Mouse (Mus musculus) thymus, adult 2 months (tissue): ENCODE measurements around the gene Galc. TPM values are rescaled to one million over a fixed set of nuclear protein-coding genes. Genes with fewer than 3 reads are reported as not detected.
"Not testable (repeated sequence)": the region's sequence is repeated elsewhere in the genome, so short reads cannot be mapped to it uniquely, and the experiment has no call there.

ENCODE experiments used
- DNase-seq: peaks from one replicate; pipeline ENCODE4 v3.0.0; 2021
- H3K27ac ChIP-seq: fragments of 200-500 bp; 2 replicates; pipeline ENCODE4 v1.5.1; 2012; ENCODE audit warnings: low read length, control low read depth; ENCODE audit not compliant: control insufficient read depth, insufficient read depth
- H3K27me3 ChIP-seq: fragments of 200-500 bp; 2 replicates; pipeline ENCODE4 v1.6.1; 2012; ENCODE audit warnings: mild to moderate bottlenecking, low read length, moderate library complexity, mixed read lengths; ENCODE audit not compliant: control insufficient read depth, insufficient read depth
- H3K36me3 ChIP-seq: fragments of 200-500 bp; 2 replicates; pipeline ENCODE4 v1.6.1; 2012; ENCODE audit warnings: mild to moderate bottlenecking, low read length, moderate library complexity; ENCODE audit not compliant: control insufficient read depth, insufficient read depth
- H3K4me1 ChIP-seq: fragments of 200-500 bp; replicated peaks from 2 replicates; pipeline ENCODE4 v1.6.1; 2012; ENCODE audit warnings: low read length; ENCODE audit not compliant: control insufficient read depth, insufficient read depth
- H3K4me3 ChIP-seq: fragments of 200-500 bp; 2 replicates; pipeline ENCODE4 v1.5.1; 2012; ENCODE audit warnings: mild to moderate bottlenecking, low read length, control low read depth, moderate library complexity; ENCODE audit not compliant: control insufficient read depth, insufficient read depth
- CTCF ChIP-seq: fragments of 200-500 bp; IDR thresholded peaks from 2 replicates; pipeline ENCODE4 v1.5.1; 2012; ENCODE audit warnings: mild to moderate bottlenecking, control low read depth, low read length, moderate library complexity, borderline replicate concordance; ENCODE audit not compliant: control insufficient read depth, poor library complexity, insufficient read depth; ENCODE audit errors: extremely low read depth
- POLR2A ChIP-seq: fragments of 200-500 bp; IDR thresholded peaks from 2 replicates; pipeline ENCODE4 v1.6.1; 2012; ENCODE audit warnings: mild to moderate bottlenecking, low read length, control low read depth, moderate library complexity; ENCODE audit not compliant: control insufficient read depth, poor library complexity, insufficient read depth; ENCODE audit errors: extremely low read depth
- WGBS: fragments of 180-500 bp; shearing (Covaris S2); methylation state at CpG from one replicate; pipeline ENCODE4 v1.1.7; 2018; 5-methylcytosine and 5-hydroxymethylcytosine counted together
- polyA plus RNA-seq: library from polyadenylated mRNA; depleted of rRNA; stranded (reverse); fragments of >200 nt; gene quantifications from 2 replicates; pipeline ENCODE4 v1.2.3, GENCODE M21; 2012

The Galc gene
- polyA plus RNA-seq, 1 experiment: 9.3 TPM

GRCm38 (mm10) chr12:98255373-98255995 lies 3.8 kb downstream of the Galc start:
- no peaks in the 10 kb centered on the region for H3K27me3 ChIP-seq
- DNase-seq: no peak
- TF ChIP-seq CTCF (no peak), POLR2A (no peak)
- H3K4me3 ChIP-seq: no peak overlapping the region
- 0 out of 2 replicates have a peak, but pooled peaks cover 5% of the 10 kb centered on the region for H3K4me1 ChIP-seq
- H3K27ac ChIP-seq: no peak overlapping the region
- H3K36me3 ChIP-seq: no peaks in the 10 kb centered on the region
- WGBS: 70% methylated on average over 13 of the region's 13 CpGs

DNA sequence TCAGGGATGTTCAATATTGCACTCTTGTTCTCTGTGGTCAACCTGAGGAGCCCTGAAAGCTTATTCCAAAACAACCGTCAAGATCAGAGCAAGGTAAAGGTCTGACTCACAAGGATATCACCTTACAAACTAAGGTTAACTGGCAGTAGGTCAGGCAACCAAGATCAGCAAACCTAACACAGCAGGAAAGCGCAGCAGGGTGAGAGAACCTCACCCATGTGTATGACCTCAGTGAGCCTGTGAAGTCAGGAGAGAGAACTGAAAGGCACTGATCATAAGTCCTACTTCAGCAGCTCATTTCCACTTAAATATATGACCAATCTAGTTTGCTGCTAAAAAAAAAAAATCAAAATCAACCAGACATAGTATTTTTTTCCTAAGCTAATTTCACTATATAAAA lies 6.8 kb downstream of the Galc start:
- 92% methylated on average over 2 of the region's 2 CpGs for WGBS
- H3K27me3 ChIP-seq: no peaks in the 10 kb centered on the region
- TF ChIP-seq POLR2A (no peak), CTCF (no peak)
- H3K27ac ChIP-seq: no peak overlapping the region
- no peaks in the 10 kb centered on the region for H3K4me1 ChIP-seq
- DNase-seq: no peak
- no peaks in the 10 kb centered on the region for H3K36me3 ChIP-seq
- no peak overlapping the region for H3K4me3 ChIP-seq

GRCm38 (mm10) chr12:98250327-98250726 lies 8.9 kb downstream of the Galc start:
- no peak for TF ChIP-seq CTCF
- DNase-seq: no peak
- WGBS: 95% methylated on average over 8 of the region's 8 CpGs
- Histone ChIP-seq H3K27ac (no peak overlapping the region), H3K27me3 (no peaks in the 10 kb centered on the region), H3K36me3 (no peaks in the 10 kb centered on the region), H3K4me1 (no peaks in the 10 kb centered on the region; the same call in 1 of the 2 replicates), H3K4me3 (no peak overlapping the region)

- no peak for DNase-seq
- WGBS: 77% methylated on average over 3 of the region's 3 CpGs
- no peaks in the 10 kb centered on the region for H3K36me3 ChIP-seq
- no peak for TF ChIP-seq POLR2A
- TF ChIP-seq CTCF: no peak
- H3K27ac ChIP-seq: no peak overlapping the region
- H3K4me3 ChIP-seq: no peak overlapping the region
- no peaks in the 10 kb centered on the region for H3K27me3 ChIP-seq
- H3K4me1 ChIP-seq: no peaks in the 10 kb centered on the region; the same call in 1 of the 2 replicates
These were observed 9.6 kb downstream of the Galc start for GRCm38 (mm10) chr12:98249671-98250070.

- no peak overlapping the region for H3K4me3 ChIP-seq
- 4% methylated on average over 4 of the region's 4 CpGs for WGBS
- H3K36me3 ChIP-seq: no peaks in the 10 kb centered on the region
- TF ChIP-seq CTCF: no peak
- no peak for TF ChIP-seq POLR2A
- DNase-seq: peak; percentile 52
- no peaks in the 10 kb centered on the region for H3K27me3 ChIP-seq
- no peaks in the 10 kb centered on the region; the same call in 1 of the 2 replicates for H3K4me1 ChIP-seq
- H3K27ac ChIP-seq: no peak overlapping the region
These were observed 12.4 kb downstream of the Galc start for GRCm38 (mm10) chr12:98246835-98247234.

DNA sequence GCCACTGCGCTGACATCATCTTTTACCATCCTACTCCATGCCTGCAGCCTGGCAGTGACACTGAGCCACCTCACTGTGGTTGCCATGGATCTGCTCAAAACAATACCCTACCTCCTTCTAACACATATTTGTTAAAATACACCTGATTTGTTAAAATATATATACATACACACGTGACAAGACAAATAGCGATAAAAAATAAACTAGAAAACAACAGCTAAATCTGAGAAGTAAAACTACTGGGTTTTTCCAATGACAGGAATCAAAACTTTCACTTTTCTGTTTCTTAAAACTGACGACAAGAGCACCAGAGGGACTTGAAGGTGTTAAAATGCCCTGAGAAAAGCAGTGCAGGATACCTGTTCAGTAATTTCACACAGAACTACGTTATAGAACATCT lies 14.4 kb downstream of the Galc start:
- H3K4me1 ChIP-seq: no peaks in the 10 kb centered on the region; the same call in 1 of the 2 replicates
- no peaks in the 10 kb centered on the region for H3K27me3 ChIP-seq
- no peaks in the 10 kb centered on the region for H3K36me3 ChIP-seq
- H3K27ac ChIP-seq: no peak overlapping the region
- no peak for TF ChIP-seq CTCF
- TF ChIP-seq POLR2A: no peak
- no peak overlapping the region for H3K4me3 ChIP-seq
- DNase-seq: no peak
- WGBS: 94% methylated on average over 5 of the region's 5 CpGs

DNA sequence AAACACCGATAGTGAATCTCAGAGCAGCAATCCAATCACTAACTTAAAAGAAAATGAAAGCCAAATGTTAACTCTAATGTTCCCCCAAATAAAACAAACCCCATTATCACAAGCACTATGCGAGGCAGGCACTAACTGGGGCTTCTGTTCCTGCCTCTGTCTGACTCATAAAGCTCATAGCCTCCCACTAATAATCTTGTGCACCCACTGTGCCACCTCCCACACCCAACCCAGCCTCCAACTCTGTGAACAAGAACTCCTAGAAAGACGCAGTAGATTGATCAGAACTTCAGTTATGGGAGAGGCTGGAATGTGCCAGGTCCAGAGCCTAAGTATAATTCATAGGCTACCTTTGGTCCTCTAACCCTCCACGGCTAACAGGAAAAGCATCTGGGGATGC lies 15.1 kb downstream of the Galc start:
- Histone ChIP-seq H3K4me1 (no peaks in the 10 kb centered on the region; the same call in 1 of the 2 replicates), H3K27ac (no peak overlapping the region), H3K27me3 (no peaks in the 10 kb centered on the region), H3K4me3 (no peak overlapping the region), H3K36me3 (no peaks in the 10 kb centered on the region)
- DNase-seq: no peak
- WGBS: 94% methylated on average over 4 of the region's 4 CpGs
- TF ChIP-seq CTCF (no peak), POLR2A (no peak)

- H3K27me3 ChIP-seq, DNase-seq, H3K4me3 ChIP-seq, H3K4me1 ChIP-seq, H3K36me3 ChIP-seq, H3K27ac ChIP-seq: not testable (repeated sequence)
- WGBS: 67% methylated on average over 6 of the region's 6 CpGs
These were observed 20.8 kb downstream of the Galc start for GRCm38 (mm10) chr12:98238478-98238877.
